Mouse (Mus musculus) brain, embryonic 14.5 days (tissue): ENCODE measurements at regions not wholly inside any gene's neighbourhood (a gene's known extent, or its start where the extent isn't known, plus 50 kb on each side); places are given as distances from the start of the nearest gene placed in this dataset.

Source experiments
- CTCF ChIP-seq: fragments of 200-500 bp; IDR thresholded peaks from 2 replicates; pipeline ENCODE4 v1.5.1; 2012; ENCODE audit warnings: inconsistent platforms, mild to moderate bottlenecking, moderate library complexity, borderline replicate concordance; ENCODE audit not compliant: insufficient read depth, insufficient read length; ENCODE audit errors: extremely low read depth
- POLR2A ChIP-seq: fragments of 200-500 bp; IDR thresholded peaks from 2 replicates; pipeline ENCODE4 v1.6.1; 2012; ENCODE audit warnings: mild to moderate bottlenecking, inconsistent platforms, borderline replicate concordance; ENCODE audit not compliant: poor library complexity, insufficient read depth, insufficient read length, severe bottlenecking; ENCODE audit errors: extremely low read depth

- no peak for TF ChIP-seq CTCF
- TF ChIP-seq POLR2A: no peak
These were observed 134.7 kb upstream of the Hcn1 start for GRCm38 (mm10) chr13:117467407-117467806.
